Mouse (Mus musculus) hindbrain, embryonic 10.5 days (tissue): ENCODE measurements around the gene Limch1. TPM values are rescaled to one million over a fixed set of nuclear protein-coding genes. Genes with fewer than 3 reads are reported as not detected.
A peak's percentile ranks its signal among the peaks of the same experiment; 100 is the strongest.

Experiments used
- DNase-seq: peaks from one replicate; pipeline ENCODE4 v3.0.0-alpha.2; 2017; ENCODE audit warnings: low spot score
- H3K27ac ChIP-seq: fragments of 300-500 bp; sonication (generic); 2 replicates; pipeline ENCODE4 v1.5.1; 2016; ENCODE audit warnings: mild to moderate bottlenecking, moderate library complexity
- H3K27me3 ChIP-seq: fragments of 300-500 bp; sonication (generic); 2 replicates; pipeline ENCODE4 v1.6.1; 2016; ENCODE audit warnings: mild to moderate bottlenecking; ENCODE audit not compliant: poor library complexity, insufficient read depth, severe bottlenecking
- H3K36me3 ChIP-seq: fragments of 300-500 bp; sonication (generic); 2 replicates; pipeline ENCODE4 v1.6.1; 2016; ENCODE audit warnings: mild to moderate bottlenecking, moderate library complexity
- H3K4me1 ChIP-seq: fragments of 300-500 bp; sonication (generic); replicated peaks from 2 replicates; pipeline ENCODE4 v1.6.1; 2016; ENCODE audit warnings: mild to moderate bottlenecking
- H3K4me3 ChIP-seq: fragments of 300-500 bp; sonication (generic); 2 replicates; pipeline ENCODE4 v1.5.1; 2016; ENCODE audit warnings: mild to moderate bottlenecking, moderate library complexity
- H3K9me3 ChIP-seq: fragments of 300-500 bp; sonication (generic); 2 replicates; pipeline ENCODE4 v1.6.1; 2016; ENCODE audit warnings: mild to moderate bottlenecking, moderate library complexity
- WGBS: fragments of 180-500 bp; shearing (Covaris S2); methylation state at CpG from one replicate; pipeline ENCODE4 v1.1.7; 2016; 5-methylcytosine and 5-hydroxymethylcytosine counted together
- polyA plus RNA-seq: library from polyadenylated mRNA; unstranded; fragments of >200 nt; fragmentation: Nextera tagmentation; extraction: Ambion mirVana; gene quantifications from 2 replicates; pipeline ENCODE4 v1.2.1, GENCODE M21; 2016

Gene Limch1
- polyA plus RNA-seq, 1 experiment from 2014 or later: 49.2 TPM

- Histone ChIP-seq H3K27me3 (no peaks in the 10 kb centered on the region), H3K36me3 (no peaks in the 10 kb centered on the region), H3K4me1 (0 out of 2 replicates have a peak, but pooled peaks cover 6% of the 10 kb centered on the region), H3K4me3 (no peak overlapping the region), H3K9me3 (no peaks in the 10 kb centered on the region), H3K27ac (no peak overlapping the region)
- no peak for DNase-seq
- 87% methylated on average over 11 of the region's 11 CpGs for WGBS
Measured at GRCm38 (mm10) chr5:66855358-66856107, 109.9 kb downstream of the Limch1 start.

GRCm38 (mm10) chr5:66859506-66859905, 113.9 kb downstream of the Limch1 start:
- no peak overlapping the region for H3K27ac ChIP-seq
- no peaks in the 10 kb centered on the region for H3K27me3 ChIP-seq
- peaks cover 15% of the 10 kb centered on the region for H3K4me1 ChIP-seq
- H3K36me3 ChIP-seq: no peaks in the 10 kb centered on the region
- DNase-seq: no peak
- no peak overlapping the region for H3K4me3 ChIP-seq
- WGBS: 90% methylated on average over 3 of the region's 3 CpGs
- H3K9me3 ChIP-seq: no peaks in the 10 kb centered on the region

GRCm38 (mm10) chr5:66861232-66862035, 115.8 kb downstream of the Limch1 start:
- Histone ChIP-seq H3K27me3 (no peaks in the 10 kb centered on the region), H3K36me3 (no peaks in the 10 kb centered on the region), H3K4me1 (peaks cover 33% of the 10 kb centered on the region), H3K4me3 (no peak overlapping the region), H3K27ac (no peak overlapping the region), H3K9me3 (no peaks in the 10 kb centered on the region)
- WGBS: 72% methylated on average over 17 of the region's 17 CpGs
- no peak for DNase-seq

- H3K27ac ChIP-seq: no peak overlapping the region
- no peak for DNase-seq
Measured at GRCm38 (mm10) chr5:66862151-66862550, 116.5 kb downstream of the Limch1 start.

GRCm38 (mm10) chr5:66865229-66865628, 119.6 kb downstream of the Limch1 start:
- Histone ChIP-seq H3K27me3 (no peaks in the 10 kb centered on the region), H3K27ac (no peak overlapping the region), H3K4me3 (no peak overlapping the region), H3K4me1 (peaks cover 27% of the 10 kb centered on the region), H3K9me3 (no peaks in the 10 kb centered on the region), H3K36me3 (no peaks in the 10 kb centered on the region)
- no peak for DNase-seq
- WGBS: 46% methylated on average over 5 of the region's 5 CpGs

More at GRCm38 (mm10) chr5:66862151-66862550, 116.5 kb downstream of the Limch1 start:
- Histone ChIP-seq H3K4me1 (peaks cover 28% of the 10 kb centered on the region), H3K9me3 (no peaks in the 10 kb centered on the region), H3K4me3 (no peak overlapping the region), H3K36me3 (no peaks in the 10 kb centered on the region), H3K27me3 (no peaks in the 10 kb centered on the region)
- WGBS: 79% methylated on average over 4 of the region's 4 CpGs

GRCm38 (mm10) chr5:66866019-66866418, 120.4 kb downstream of the Limch1 start:
- H3K27me3 ChIP-seq: no peaks in the 10 kb centered on the region
- DNase-seq: no peak
- H3K9me3 ChIP-seq: no peaks in the 10 kb centered on the region
- H3K4me1 ChIP-seq: peaks cover 24% of the 10 kb centered on the region
- no peak overlapping the region for H3K4me3 ChIP-seq
- H3K27ac ChIP-seq: no peak overlapping the region
- no peaks in the 10 kb centered on the region for H3K36me3 ChIP-seq
- WGBS: 76% methylated on average over 8 of the region's 8 CpGs

- Histone ChIP-seq H3K27ac (no peak overlapping the region), H3K27me3 (no peaks in the 10 kb centered on the region), H3K9me3 (no peaks in the 10 kb centered on the region), H3K4me3 (no peak overlapping the region), H3K36me3 (no peaks in the 10 kb centered on the region), H3K4me1 (peaks cover 18% of the 10 kb centered on the region)
- WGBS: 84% methylated on average over 4 of the region's 4 CpGs
- DNase-seq: no peak
Measured at GRCm38 (mm10) chr5:66869545-66869944, 123.9 kb downstream of the Limch1 start.

GRCm38 (mm10) chr5:66871521-66872050, 126.0 kb downstream of the Limch1 start:
- no peak overlapping the region for H3K4me3 ChIP-seq
- H3K36me3 ChIP-seq: no peaks in the 10 kb centered on the region
- no peak overlapping the region for H3K27ac ChIP-seq
- DNase-seq: no peak
- no peaks in the 10 kb centered on the region for H3K9me3 ChIP-seq
- H3K27me3 ChIP-seq: no peaks in the 10 kb centered on the region
- WGBS: 92% methylated on average over 11 of the region's 11 CpGs
- H3K4me1 ChIP-seq: peaks cover 7% of the 10 kb centered on the region

- no peak overlapping the region for H3K4me3 ChIP-seq
- H3K9me3 ChIP-seq: no peaks in the 10 kb centered on the region
- H3K36me3 ChIP-seq: no peaks in the 10 kb centered on the region
- no peak overlapping the region for H3K27ac ChIP-seq
- H3K4me1 ChIP-seq: peaks cover 10% of the 10 kb centered on the region
- WGBS: 87% methylated on average over 4 of the region's 4 CpGs
- H3K27me3 ChIP-seq: no peaks in the 10 kb centered on the region
- no peak for DNase-seq
Measured at GRCm38 (mm10) chr5:66872053-66872452, 126.4 kb downstream of the Limch1 start.

- WGBS: 95% methylated on average over 6 of the region's 6 CpGs
- Histone ChIP-seq H3K4me1 (peaks cover 10% of the 10 kb centered on the region), H3K4me3 (no peak overlapping the region), H3K36me3 (no peaks in the 10 kb centered on the region), H3K27ac (no peak overlapping the region), H3K9me3 (no peaks in the 10 kb centered on the region), H3K27me3 (no peaks in the 10 kb centered on the region)
- no peak for DNase-seq
Measured at GRCm38 (mm10) chr5:66872681-66873080, 127.1 kb downstream of the Limch1 start.

GRCm38 (mm10) chr5:66876018-66876805, 130.6 kb downstream of the Limch1 start:
- DNase-seq: peak; percentile 56
- Histone ChIP-seq H3K9me3 (no peaks in the 10 kb centered on the region), H3K36me3 (no peaks in the 10 kb centered on the region), H3K4me1 (peaks cover 10% of the 10 kb centered on the region), H3K4me3 (no peak overlapping the region), H3K27me3 (no peaks in the 10 kb centered on the region), H3K27ac (peak overlapping the region; percentile 62; the same call in 1 of the 2 replicates)
- WGBS: 45% methylated on average over 10 of the region's 10 CpGs

- H3K4me3 ChIP-seq: no peak overlapping the region
- H3K27me3 ChIP-seq: no peaks in the 10 kb centered on the region
- peaks cover 17% of the 10 kb centered on the region for H3K4me1 ChIP-seq
- DNase-seq: no peak
- no peaks in the 10 kb centered on the region for H3K9me3 ChIP-seq
- no peak overlapping the region for H3K27ac ChIP-seq
- WGBS: 81% methylated on average over 5 of the region's 5 CpGs
- no peaks in the 10 kb centered on the region for H3K36me3 ChIP-seq
Measured at GRCm38 (mm10) chr5:66877066-66877465, 131.4 kb downstream of the Limch1 start.
